Mouse (Mus musculus) MEL (cell line): ENCODE measurements around the gene Cisd2. TPM values are rescaled to one million over a fixed set of nuclear protein-coding genes. Genes with fewer than 3 reads are reported as not detected.
A peak's percentile ranks its signal among the peaks of the same experiment; 100 is the strongest.

Experiments used
- DNase-seq: peaks from one replicate; pipeline ENCODE4 v3.0.0; 2011; ENCODE audit warnings: low read depth, low spot score
- H3K27ac ChIP-seq: 2 replicates; pipeline ENCODE4 v1.5.1; 2012; ENCODE audit warnings: low read depth, mild to moderate bottlenecking, control low read depth, low read length, moderate library complexity; ENCODE audit not compliant: control insufficient read depth
- H3K27me3 ChIP-seq, 2 experiments: fragments of 150-350 bp in 1 of 2; sonication (generic) in 1 of 2; 2 replicates each; pipeline ENCODE4 v1.6.1; 2012; ENCODE audit warnings: low read length in 2 of 2, mild to moderate bottlenecking in 2 of 2, improper control_type of control experiment in 1 of 2, moderate library complexity in 1 of 2; ENCODE audit not compliant: insufficient read depth in 2 of 2, control insufficient read depth in 1 of 2
- H3K36me3 ChIP-seq, 2 experiments: 2 replicates each; pipeline ENCODE4 v1.6.1; 2012 to 2014; ENCODE audit warnings: low read length in 2 of 2, improper control_type of control experiment in 1 of 2, inconsistent platforms in 1 of 2, mild to moderate bottlenecking in 1 of 2; ENCODE audit not compliant: insufficient read depth in 2 of 2, control insufficient read depth in 1 of 2
- H3K4me1 ChIP-seq, 2 experiments: fragments of 150-350 bp in 1 of 2; sonication (generic) in 1 of 2; 2 replicates each; pipeline ENCODE4 v1.6.1; 2012; ENCODE audit warnings: low read length in 2 of 2, improper control_type of control experiment in 1 of 2, mild to moderate bottlenecking in 1 of 2; ENCODE audit not compliant: insufficient read depth in 2 of 2, control insufficient read depth in 1 of 2
- H3K4me3 ChIP-seq, 2 experiments: fragments of 150-350 bp in 1 of 2; sonication (generic) in 1 of 2; 2 replicates each; pipeline ENCODE4 v1.5.1; 2012; ENCODE audit warnings: low read depth in 2 of 2, low read length in 2 of 2, mild to moderate bottlenecking in 2 of 2, moderate library complexity in 2 of 2, control low read depth in 1 of 2, improper control_type of control experiment in 1 of 2; ENCODE audit not compliant: control insufficient read depth in 1 of 2, insufficient read depth in 1 of 2
- H3K79me2 ChIP-seq: 2 replicates; pipeline ENCODE4 v1.6.1; 2012; ENCODE audit warnings: mild to moderate bottlenecking, low read length, moderate library complexity; ENCODE audit not compliant: control insufficient read depth, poor library complexity, insufficient read depth
- H3K9ac ChIP-seq: 2 replicates; pipeline ENCODE4 v1.6.1; 2012; ENCODE audit warnings: low read depth, mild to moderate bottlenecking, control low read depth, low read length, moderate library complexity; ENCODE audit not compliant: control insufficient read depth, poor library complexity, severe bottlenecking
- H3K9me3 ChIP-seq: fragments of 150-350 bp; sonication (generic); replicated peaks from 2 replicates; pipeline ENCODE4 v1.6.1; 2012; ENCODE audit warnings: mild to moderate bottlenecking, low read length, improper control_type of control experiment, moderate library complexity; ENCODE audit not compliant: insufficient read depth
- ETS1 ChIP-seq: IDR thresholded peaks from 2 replicates; pipeline ENCODE4 v1.6.1; 2012; ENCODE audit warnings: low read depth, mild to moderate bottlenecking, inconsistent platforms, low read length, improper control_type of control experiment, moderate library complexity
- GABPA ChIP-seq: IDR thresholded peaks from 2 replicates; pipeline ENCODE4 v1.6.1; 2012; ENCODE audit warnings: low read depth, mild to moderate bottlenecking, inconsistent platforms, low read length, improper control_type of control experiment, moderate library complexity
- GATA1 ChIP-seq: IDR thresholded peaks from 2 replicates; pipeline ENCODE4 v1.6.1; 2011; ENCODE audit warnings: low read depth, low read length, improper control_type of control experiment
- HCFC1 ChIP-seq: IDR thresholded peaks from 2 replicates; pipeline ENCODE4 v1.6.1; 2012; ENCODE audit warnings: low read depth, mild to moderate bottlenecking, inconsistent platforms, low read length, improper control_type of control experiment, moderate library complexity
- JUND ChIP-seq: IDR thresholded peaks from 2 replicates; pipeline ENCODE4 v1.6.1; 2011; ENCODE audit warnings: low read depth, mild to moderate bottlenecking, improper control_type of control experiment, low read length
- KAT2A ChIP-seq: conservative IDR thresholded peaks from 2 replicates; pipeline ENCODE4 v1.6.1; 2012; ENCODE audit warnings: low read depth, low read length, improper control_type of control experiment, inconsistent platforms
- MAFK ChIP-seq: IDR thresholded peaks from 2 replicates; pipeline ENCODE4 v1.6.1; 2011; ENCODE audit warnings: low read depth, mild to moderate bottlenecking, low read length, improper control_type of control experiment, borderline replicate concordance
- MAX ChIP-seq: IDR thresholded peaks from 2 replicates; pipeline ENCODE4 v1.6.1; 2011; ENCODE audit warnings: low read length, improper control_type of control experiment
- MYB ChIP-seq: IDR thresholded peaks from 2 replicates; pipeline ENCODE4 v1.6.1; 2011; ENCODE audit warnings: mild to moderate bottlenecking, low read depth, low read length, improper control_type of control experiment
- NRF1 ChIP-seq: IDR thresholded peaks from 2 replicates; pipeline ENCODE4 v1.6.1; 2014; ENCODE audit warnings: low read depth, mild to moderate bottlenecking, inconsistent platforms, low read length, improper control_type of control experiment, moderate library complexity; ENCODE audit not compliant: poor library complexity, insufficient read depth, severe bottlenecking
- POLR2AphosphoS2 ChIP-seq: IDR thresholded peaks from 2 replicates; pipeline ENCODE4 v1.6.1; 2011; ENCODE audit warnings: low read length, improper control_type of control experiment
- POLR2AphosphoS5 ChIP-seq: IDR thresholded peaks from 2 replicates; pipeline ENCODE4 v1.6.1; 2012; ENCODE audit warnings: low read depth, borderline replicate concordance, mild to moderate bottlenecking, inconsistent platforms, low read length, moderate library complexity, mixed read lengths
- RCOR1 ChIP-seq: IDR thresholded peaks from 2 replicates; pipeline ENCODE4 v1.6.1; 2012; ENCODE audit warnings: low read depth, mild to moderate bottlenecking, inconsistent platforms, low read length, improper control_type of control experiment
- SIN3A ChIP-seq: IDR thresholded peaks from 2 replicates; pipeline ENCODE4 v1.6.1; 2012; ENCODE audit warnings: low read length, improper control_type of control experiment, inconsistent platforms
- SMC3 ChIP-seq: IDR thresholded peaks from 2 replicates; pipeline ENCODE4 v1.6.1; 2011; ENCODE audit warnings: low read depth, low read length, improper control_type of control experiment
- TCF12 ChIP-seq: IDR thresholded peaks from 2 replicates; pipeline ENCODE4 v1.6.1; 2014; ENCODE audit warnings: low read depth, mild to moderate bottlenecking, inconsistent platforms, low read length, improper control_type of control experiment, moderate library complexity
- ZC3H11A ChIP-seq: IDR thresholded peaks from 2 replicates; pipeline ENCODE4 v1.6.1; 2012; ENCODE audit warnings: low read depth, mild to moderate bottlenecking, inconsistent platforms, low read length, improper control_type of control experiment
- ZKSCAN1 ChIP-seq: IDR thresholded peaks from 2 replicates; pipeline ENCODE4 v1.6.1; 2012; ENCODE audit warnings: low read depth, mild to moderate bottlenecking, inconsistent platforms, low read length, improper control_type of control experiment, moderate library complexity
- ZMIZ1 ChIP-seq: IDR thresholded peaks from 2 replicates; pipeline ENCODE4 v1.6.1; 2012; ENCODE audit warnings: low read depth, mild to moderate bottlenecking, inconsistent platforms, low read length, improper control_type of control experiment, moderate library complexity
- polyA plus RNA-seq, 2 experiments: library from polyadenylated mRNA; stranded (reverse) in 1 of 2; unstranded in 1 of 2; fragments of >175 nt in 1 of 2; fragments of >200 nt in 1 of 2; gene quantifications; 2 replicates each; pipeline versions ENCODE4 v1.2.1 to v1.2.4; 2012; ENCODE audit warnings: low replicate concordance in 2 of 2, low read depth in 1 of 2; ENCODE audit not compliant: insufficient read length in 2 of 2, insufficient read depth in 1 of 2, missing spikeins in 1 of 2
- total RNA-seq: library from RNA; depleted of rRNA; stranded (reverse); fragments of 300-350 nt; gene quantifications from 2 replicates; pipeline ENCODE4 v1.2.3, GENCODE M21; 2012

Gene Cisd2
- total and polyA plus RNA-seq, 3 experiments, result 23.9 to 26.9 TPM; not detected in 1

GRCm38 (mm10) chr3:135437758-135438495 lies 14.2 kb upstream of the Cisd2 start, which contains the start of gene Ube2d3 (continued):
- TF ChIP-seq RCOR1 (no peak), ZKSCAN1 (no peak), HCFC1 (peak; percentile 84)

GRCm38 (mm10) chr3:135436901-135437616 lies 13.3 kb upstream of the Cisd2 start:
- no peaks in the 10 kb centered on the region for H3K9me3 ChIP-seq
- no peaks in the 10 kb centered on the region for H3K27me3 ChIP-seq
- H3K79me2 ChIP-seq, result peaks cover 29% of the 10 kb centered on the region
- H3K9ac ChIP-seq, result peak overlapping the region; percentile 69
- DNase-seq, result no peak
- peak overlapping the region; percentile 66 to 71 for H3K4me3 ChIP-seq
- peak overlapping the region; percentile 60 for H3K27ac ChIP-seq
- TF ChIP-seq ETS1 (no peak), POLR2AphosphoS2 (no peak), NRF1 (no peak), GABPA (no peak), MAFK (no peak), MAX (no peak), ZC3H11A (no peak), MYB (no peak), KAT2A (no peak), SMC3 (no peak), SIN3A (no peak), GATA1 (no peak), JUND (no peak), ZMIZ1 (no peak), POLR2AphosphoS5 (no peak), TCF12 (no peak)
- peaks cover 10 to 14% of the 10 kb centered on the region in 2 experiments for H3K36me3 ChIP-seq
- H3K4me1 ChIP-seq, result peaks cover 2 to 5% of the 10 kb centered on the region in 2 experiments; a peak in 3 of 4 replicates
